Mouse (Mus musculus) heart, embryonic 11.5 days (tissue): ENCODE measurements around the gene Hoxd12. TPM values are rescaled to one million over a fixed set of nuclear protein-coding genes. Genes with fewer than 3 reads are reported as not detected.
A peak's percentile ranks its signal among the peaks of the same experiment; 100 is the strongest.

Experiments used
- ATAC-seq: fragments of 200-750 bp; cut with Nextera tagmentation; replicated peaks from 2 replicates; pipeline ENCODE4 v1.8.0; 2017; ENCODE audit warnings: moderate library complexity; ENCODE audit not compliant: insufficient number of reproducible peaks, low FRiP score, low TSS enrichment
- H3K27ac ChIP-seq: fragments of 300-500 bp; sonication (generic); 2 replicates; pipeline ENCODE4 v1.5.1; 2014; ENCODE audit warnings: mild to moderate bottlenecking, low read depth, low read length
- H3K27me3 ChIP-seq: fragments of 300-500 bp; sonication (generic); 2 replicates; pipeline ENCODE4 v1.6.1; 2014; ENCODE audit warnings: mild to moderate bottlenecking, low read length, mixed read lengths; ENCODE audit not compliant: control insufficient read depth, insufficient read depth
- H3K36me3 ChIP-seq: fragments of 300-500 bp; sonication (generic); 2 replicates; pipeline ENCODE4 v1.6.1; 2014; ENCODE audit warnings: mild to moderate bottlenecking, low read length, moderate library complexity, mixed read lengths; ENCODE audit not compliant: control insufficient read depth, insufficient read depth
- H3K4me1 ChIP-seq: fragments of 300-500 bp; sonication (generic); 2 replicates; pipeline ENCODE4 v1.6.1; 2014; ENCODE audit warnings: low read length; ENCODE audit not compliant: control insufficient read depth, insufficient read depth
- H3K4me2 ChIP-seq: fragments of 300-500 bp; sonication (generic); 2 replicates; pipeline ENCODE4 v1.6.1; 2014; ENCODE audit warnings: mild to moderate bottlenecking, moderate library complexity
- H3K4me3 ChIP-seq: fragments of 300-500 bp; sonication (generic); 2 replicates; pipeline ENCODE4 v1.5.1; 2014; ENCODE audit warnings: low read depth, low read length
- H3K9ac ChIP-seq: fragments of 300-500 bp; sonication (generic); 2 replicates; pipeline ENCODE4 v1.6.1; 2014; ENCODE audit warnings: mild to moderate bottlenecking, low read depth, low read length, moderate library complexity
- H3K9me3 ChIP-seq: fragments of 300-500 bp; sonication (generic); replicated peaks from 2 replicates; pipeline ENCODE4 v1.6.1; 2016; ENCODE audit warnings: low read length; ENCODE audit not compliant: control insufficient read depth
- WGBS: fragments of 180-500 bp; shearing (Covaris S2); extraction: QIAGEN DNeasy Blood & Tissue Kit; methylation state at CpG from one replicate; pipeline ENCODE4 v1.1.7; 2014; ENCODE audit not compliant: insufficient replicate concordance; 5-methylcytosine and 5-hydroxymethylcytosine counted together
- polyA plus RNA-seq: library from polyadenylated mRNA; unstranded; fragments of >200 nt; fragmentation: Nextera tagmentation; extraction: Ambion mirVana; gene quantifications from 2 replicates; pipeline ENCODE4 v1.2.1, GENCODE M21; 2014

Hoxd12 gene
- polyA plus RNA-seq, 1 experiment from 2014 or later, result not detected

- no peak overlapping the region for H3K4me2 ChIP-seq
These were observed 5.6 kb upstream of the Hoxd12 start for GRCm38 (mm10) chr2:74669230-74669578.

GRCm38 (mm10) chr2:74669650-74670235 is 5.1 kb upstream of the Hoxd12 start:
- Histone ChIP-seq H3K27ac (no peak overlapping the region), H3K4me1 (peaks cover 10% of the 10 kb centered on the region; the same call in 1 of the 2 replicates), H3K27me3 (peaks cover 88% of the 10 kb centered on the region), H3K9me3 (no peaks in the 10 kb centered on the region), H3K36me3 (no peaks in the 10 kb centered on the region), H3K9ac (no peak overlapping the region), H3K4me2 (no peak overlapping the region), H3K4me3 (no peak overlapping the region)
- no peak for ATAC-seq
- 1% methylated on average over 14 of the region's 14 CpGs for WGBS

More at GRCm38 (mm10) chr2:74669230-74669578, 5.6 kb upstream of the Hoxd12 start:
- whole genome bisulfite sequencing, result 1% methylated on average over 3 of the region's 3 CpGs
- H3K27ac ChIP-seq, result no peak overlapping the region
- peaks cover 88% of the 10 kb centered on the region for H3K27me3 ChIP-seq
- H3K4me1 ChIP-seq, result peaks cover 10% of the 10 kb centered on the region; the same call in 1 of the 2 replicates
- no peak overlapping the region for H3K4me3 ChIP-seq
- no peaks in the 10 kb centered on the region for H3K9me3 ChIP-seq
- H3K9ac ChIP-seq, result no peak overlapping the region
- ATAC-seq, result no peak
- H3K36me3 ChIP-seq, result no peaks in the 10 kb centered on the region

GRCm38 (mm10) chr2:74670632-74671188 is 4.1 kb upstream of the Hoxd12 start:
- Histone ChIP-seq H3K36me3 (no peaks in the 10 kb centered on the region), H3K27ac (no peak overlapping the region), H3K27me3 (peaks cover 91% of the 10 kb centered on the region), H3K4me1 (peaks cover 10% of the 10 kb centered on the region; the same call in 1 of the 2 replicates), H3K9me3 (no peaks in the 10 kb centered on the region), H3K9ac (no peak overlapping the region), H3K4me3 (no peak overlapping the region), H3K4me2 (no peak overlapping the region)
- ATAC-seq, result no peak
- 3% methylated on average over 3 of the region's 3 CpGs for WGBS

GRCm38 (mm10) chr2:74671847-74672246 is 3.0 kb upstream of the Hoxd12 start:
- Histone ChIP-seq H3K27ac (no peak overlapping the region), H3K36me3 (no peaks in the 10 kb centered on the region), H3K27me3 (peaks cover 93% of the 10 kb centered on the region), H3K9me3 (no peaks in the 10 kb centered on the region), H3K4me1 (peaks cover 10% of the 10 kb centered on the region; the same call in 1 of the 2 replicates), H3K4me2 (no peak overlapping the region), H3K9ac (no peak overlapping the region), H3K4me3 (no peak overlapping the region)
- ATAC-seq, result no peak
- WGBS, result 5% methylated on average over 5 of the region's 5 CpGs

GRCm38 (mm10) chr2:74672481-74673362 is 2.1 kb upstream of the Hoxd12 start:
- Histone ChIP-seq H3K4me1 (peaks cover 10% of the 10 kb centered on the region; the same call in 1 of the 2 replicates), H3K4me2 (peak overlapping the region; percentile 69), H3K27me3 (peaks cover 93% of the 10 kb centered on the region), H3K36me3 (no peaks in the 10 kb centered on the region), H3K4me3 (peak overlapping the region; percentile 31), H3K27ac (no peak overlapping the region), H3K9me3 (no peaks in the 10 kb centered on the region), H3K9ac (no peak overlapping the region)
- ATAC-seq, result no peak
- whole genome bisulfite sequencing, result 1% methylated on average over 40 of the region's 40 CpGs

- Histone ChIP-seq H3K4me1 (no peaks in the 10 kb centered on the region), H3K9ac (no peak overlapping the region), H3K36me3 (no peaks in the 10 kb centered on the region), H3K27me3 (peaks cover 91% of the 10 kb centered on the region), H3K4me2 (no peak overlapping the region), H3K9me3 (no peaks in the 10 kb centered on the region), H3K27ac (no peak overlapping the region), H3K4me3 (no peak overlapping the region)
- WGBS, result 4% methylated on average over 24 of the region's 24 CpGs
- no peak for ATAC-seq
These were observed 883 bp upstream of the Hoxd12 start for GRCm38 (mm10) chr2:74673835-74674425.

GRCm38 (mm10) chr2:74675666-74676282 is 961 bp downstream of the Hoxd12 start:
- no peak overlapping the region for H3K9ac ChIP-seq
- H3K36me3 ChIP-seq, result no peaks in the 10 kb centered on the region
- peaks cover 96% of the 10 kb centered on the region for H3K27me3 ChIP-seq
- WGBS, result 4% methylated on average over 23 of the region's 24 CpGs
- no peaks in the 10 kb centered on the region for H3K4me1 ChIP-seq
- H3K9me3 ChIP-seq, result no peaks in the 10 kb centered on the region
- H3K4me2 ChIP-seq, result no peak overlapping the region
- H3K4me3 ChIP-seq, result no peak overlapping the region
- ATAC-seq, result no peak
- no peak overlapping the region for H3K27ac ChIP-seq

- Histone ChIP-seq H3K27me3 (peaks cover 96% of the 10 kb centered on the region), H3K4me3 (no peak overlapping the region), H3K27ac (no peak overlapping the region), H3K4me2 (no peak overlapping the region), H3K9ac (no peak overlapping the region), H3K4me1 (no peaks in the 10 kb centered on the region), H3K9me3 (no peaks in the 10 kb centered on the region), H3K36me3 (no peaks in the 10 kb centered on the region)
- no peak for ATAC-seq
- WGBS, result 4% methylated on average over 9 of the region's 9 CpGs
These were observed 1.7 kb downstream of the Hoxd12 start for GRCm38 (mm10) chr2:74676376-74677052.
